Mouse (Mus musculus) neural tube, embryonic 11.5 days (tissue): ENCODE data around the gene Stbd1. TPM values are rescaled to one million over a fixed set of nuclear protein-coding genes. Genes with fewer than 3 reads are reported as not detected.

Experiments
- ATAC-seq: fragments of 200-750 bp; cut with Nextera tagmentation; 2 replicates; pipeline ENCODE4 v1.8.0; 2017; ENCODE audit warnings: moderate number of reproducible peaks, mild to moderate bottlenecking, moderate TSS enrichment, moderate library complexity; ENCODE audit not compliant: insufficient read depth, low FRiP score, low TSS enrichment
- DNase-seq: peaks from one replicate; pipeline ENCODE4 v3.0.0-alpha.2; 2015; ENCODE audit warnings: low spot score
- H3K27ac ChIP-seq: fragments of 300-500 bp; sonication (generic); 2 replicates; pipeline ENCODE4 v1.5.1; 2014; ENCODE audit warnings: low read depth, mild to moderate bottlenecking, low read length
- H3K27me3 ChIP-seq: fragments of 300-500 bp; sonication (generic); 2 replicates; pipeline ENCODE4 v1.6.1; 2014; ENCODE audit warnings: mild to moderate bottlenecking, low read length, mixed read lengths; ENCODE audit not compliant: control insufficient read depth, insufficient read depth
- H3K36me3 ChIP-seq: fragments of 300-500 bp; sonication (generic); 2 replicates; pipeline ENCODE4 v1.6.1; 2014; ENCODE audit warnings: mild to moderate bottlenecking, low read length, moderate library complexity, mixed read lengths; ENCODE audit not compliant: control insufficient read depth, insufficient read depth
- H3K4me1 ChIP-seq: fragments of 300-500 bp; sonication (generic); 2 replicates; pipeline ENCODE4 v1.6.1; 2014; ENCODE audit warnings: low read length, mixed read lengths; ENCODE audit not compliant: control insufficient read depth, insufficient read depth
- H3K4me2 ChIP-seq: fragments of 300-500 bp; sonication (generic); 2 replicates; pipeline ENCODE4 v1.6.1; 2014; ENCODE audit warnings: low read depth, mild to moderate bottlenecking, moderate library complexity
- H3K4me3 ChIP-seq: fragments of 300-500 bp; sonication (generic); 2 replicates; pipeline ENCODE4 v1.5.1; 2014; ENCODE audit warnings: low read depth, low read length
- H3K9ac ChIP-seq: fragments of 300-500 bp; sonication (generic); 2 replicates; pipeline ENCODE4 v1.6.1; 2014; ENCODE audit warnings: mild to moderate bottlenecking, low read length
- H3K9me3 ChIP-seq: fragments of 300-500 bp; sonication (generic); 2 replicates; pipeline ENCODE4 v1.6.1; 2016; ENCODE audit warnings: low read length; ENCODE audit not compliant: control insufficient read depth
- WGBS: fragments of 180-500 bp; shearing (Covaris S2); extraction: QIAGEN DNeasy Blood & Tissue Kit; methylation state at CpG from one replicate; pipeline ENCODE4 v1.1.7; 2014; 5-methylcytosine and 5-hydroxymethylcytosine counted together
- polyA plus RNA-seq: library from polyadenylated mRNA; unstranded; fragments of >200 nt; fragmentation: Nextera tagmentation; extraction: Ambion mirVana; gene quantifications from 2 replicates; pipeline ENCODE4 v1.2.1, GENCODE M21; 2014

Stbd1 gene
- polyA plus RNA-seq, 1 experiment from 2014 or later: 10.7 TPM

DNA sequence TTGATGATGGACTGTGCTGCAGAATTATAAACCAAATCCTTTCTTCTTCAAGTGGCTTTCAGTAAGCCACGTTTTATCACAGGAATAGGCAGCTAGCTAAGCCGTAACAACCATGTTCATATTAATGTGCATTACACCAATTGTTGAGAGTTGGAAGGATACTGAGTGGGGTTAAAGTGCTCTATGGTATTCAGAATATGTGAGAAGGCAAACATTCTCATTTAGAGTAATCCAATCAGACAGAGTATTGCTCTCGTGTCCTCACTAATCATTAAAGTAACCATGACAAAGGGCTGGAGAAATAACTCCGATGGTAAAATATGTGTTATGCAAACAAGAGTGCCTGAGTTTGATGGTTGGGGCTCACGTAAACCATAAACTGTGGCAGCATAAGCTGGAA is 19.0 kb downstream of the Stbd1 start:
- DNase-seq (no peak), ATAC-seq (no peak)
- Histone ChIP-seq H3K27me3 (no peaks in the 10 kb centered on the region), H3K4me3 (no peak overlapping the region), H3K9me3 (no peaks in the 10 kb centered on the region), H3K4me2 (no peak overlapping the region), H3K27ac (no peak overlapping the region), H3K9ac (no peak overlapping the region), H3K36me3 (no peaks in the 10 kb centered on the region), H3K4me1 (no peaks in the 10 kb centered on the region)
- 91% methylated on average over 5 of the region's 5 CpGs for WGBS

DNA sequence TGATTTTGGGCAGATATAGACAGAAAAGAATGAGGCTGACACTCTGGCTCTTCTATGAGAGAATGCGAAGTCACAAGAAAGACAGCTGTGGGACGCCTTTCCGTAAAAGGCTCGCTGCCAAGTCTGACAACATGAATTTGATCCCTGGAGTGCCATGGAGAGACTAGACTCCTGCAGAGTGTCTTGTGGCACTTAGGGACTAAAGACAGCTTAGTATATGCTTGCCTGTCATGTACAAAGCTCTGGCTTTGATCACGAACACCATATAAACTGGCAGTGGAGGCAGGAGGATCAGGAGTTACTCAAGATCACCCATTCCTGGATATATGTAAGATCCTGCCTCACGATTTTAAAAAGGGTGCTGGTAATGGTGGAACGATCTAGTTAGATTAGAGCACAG is 25.1 kb downstream of the Stbd1 start:
- no peak overlapping the region for H3K27ac ChIP-seq
- H3K9me3 ChIP-seq: no peaks in the 10 kb centered on the region
- no peak overlapping the region for H3K4me2 ChIP-seq
- H3K4me3 ChIP-seq: no peak overlapping the region
- WGBS: 84% methylated on average over 7 of the region's 7 CpGs
- H3K9ac ChIP-seq: no peak overlapping the region
- DNase-seq: no peak
- no peaks in the 10 kb centered on the region for H3K4me1 ChIP-seq
- no peaks in the 10 kb centered on the region for H3K36me3 ChIP-seq
- no peak for ATAC-seq
- H3K27me3 ChIP-seq: no peaks in the 10 kb centered on the region

DNA sequence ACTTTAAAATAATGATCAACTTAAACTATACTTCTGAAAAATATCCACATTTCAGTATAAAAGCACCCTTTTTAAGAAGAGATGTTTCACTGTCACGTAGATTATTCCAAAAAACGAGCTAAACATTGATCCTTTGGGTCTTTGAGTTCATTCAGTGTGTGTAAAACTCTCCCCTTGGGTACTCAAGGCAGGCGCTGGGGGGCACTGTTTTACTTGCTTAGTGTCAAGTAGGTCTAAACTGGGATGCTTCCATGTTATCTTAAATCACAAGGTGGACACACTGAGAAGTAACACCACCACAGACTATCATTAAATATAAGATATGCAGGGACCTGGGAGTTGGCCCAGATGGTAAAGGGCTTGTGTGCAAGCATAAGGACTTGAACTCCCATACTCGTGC is 30.7 kb downstream of the Stbd1 start:
- Histone ChIP-seq H3K4me2 (no peak overlapping the region), H3K9ac (no peak overlapping the region), H3K36me3 (no peaks in the 10 kb centered on the region), H3K9me3 (no peaks in the 10 kb centered on the region), H3K4me1 (no peaks in the 10 kb centered on the region), H3K27me3 (no peaks in the 10 kb centered on the region), H3K4me3 (no peak overlapping the region), H3K27ac (no peak overlapping the region)
- 65% methylated on average over 4 of the region's 4 CpGs for WGBS
- ATAC-seq (no peak), DNase-seq (no peak)

DNA sequence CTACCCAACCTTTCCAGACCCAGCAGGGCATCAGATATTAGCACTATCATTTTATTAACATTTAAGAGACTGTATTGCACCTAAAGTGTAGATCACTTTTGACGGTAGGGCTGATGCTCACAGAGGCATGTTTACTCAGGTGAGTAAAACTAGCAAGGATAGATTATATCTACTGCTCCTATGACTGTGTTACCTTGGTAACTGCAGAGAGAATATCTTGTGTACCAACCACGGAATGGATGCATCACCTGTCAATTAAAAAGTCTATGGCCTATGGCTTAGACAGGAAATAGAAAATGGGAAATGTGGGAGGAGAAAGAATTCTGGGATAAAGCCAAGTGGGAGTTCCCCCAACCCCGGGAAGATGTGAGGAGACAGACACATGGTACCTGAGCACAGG is 32.1 kb downstream of the Stbd1 start:
- H3K27ac ChIP-seq: no peak overlapping the region
- H3K9me3 ChIP-seq: no peaks in the 10 kb centered on the region
- WGBS: 81% methylated on average over 3 of the region's 3 CpGs
- H3K27me3 ChIP-seq: no peaks in the 10 kb centered on the region
- H3K36me3 ChIP-seq: no peaks in the 10 kb centered on the region
- ATAC-seq (no peak), DNase-seq (no peak)
- no peak overlapping the region for H3K4me3 ChIP-seq
- no peaks in the 10 kb centered on the region for H3K4me1 ChIP-seq
- H3K9ac ChIP-seq: no peak overlapping the region
- H3K4me2 ChIP-seq: no peak overlapping the region

DNA sequence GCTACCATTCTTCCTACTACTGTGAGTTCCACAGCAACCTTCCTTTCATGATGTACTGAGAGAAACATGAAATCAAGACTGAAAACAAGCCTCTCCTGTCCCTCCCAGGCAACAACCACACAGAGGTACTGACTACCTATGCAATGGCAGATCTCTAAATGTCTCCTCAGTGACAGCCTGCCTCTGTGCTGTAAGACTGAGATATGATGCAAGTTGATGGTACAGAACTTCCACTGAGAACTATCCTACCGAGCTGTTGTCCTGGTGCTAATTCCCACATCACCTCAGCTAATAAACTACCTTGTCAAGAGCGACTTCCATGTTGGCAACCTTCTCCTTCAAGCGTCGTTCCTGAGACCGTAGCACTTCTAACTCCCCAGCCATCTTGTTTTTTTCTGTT is 33.0 kb downstream of the Stbd1 start:
- Histone ChIP-seq H3K9ac (no peak overlapping the region), H3K36me3 (no peaks in the 10 kb centered on the region), H3K4me2 (no peak overlapping the region), H3K4me3 (no peak overlapping the region), H3K4me1 (no peaks in the 10 kb centered on the region), H3K9me3 (no peaks in the 10 kb centered on the region), H3K27ac (no peak overlapping the region), H3K27me3 (no peaks in the 10 kb centered on the region)
- ATAC-seq (no peak), DNase-seq (no peak)
- WGBS: 88% methylated on average over 5 of the region's 5 CpGs

GRCm38 (mm10) chr5:92640861-92641260 is 38.0 kb downstream of the Stbd1 start:
- Histone ChIP-seq H3K9ac (no peak overlapping the region), H3K36me3 (no peaks in the 10 kb centered on the region), H3K9me3 (no peaks in the 10 kb centered on the region), H3K4me2 (no peak overlapping the region), H3K27me3 (no peaks in the 10 kb centered on the region), H3K27ac (no peak overlapping the region), H3K4me3 (no peak overlapping the region), H3K4me1 (no peaks in the 10 kb centered on the region)
- 87% methylated on average over 3 of the region's 3 CpGs for WGBS
- no peak for DNase-seq
- no peak for ATAC-seq

Other genes with a start within 250 kb of the Stbd1 start
- 64.2 and 67.0 TPM in 2 replicates for gene Nup54, start 167.8 kb upstream of the Stbd1 start, polyA plus RNA-seq
- 12.4 and 13.2 TPM in 2 replicates for gene Scarb2, start 96.2 kb upstream of the Stbd1 start, polyA plus RNA-seq
- gene Fam47e, start 48.0 kb upstream of the Stbd1 start, polyA plus RNA-seq: not detected in 2 replicates
- 0.61 and 0.77 TPM in 2 replicates for gene Ccdc158, start 72.2 kb downstream of the Stbd1 start, polyA plus RNA-seq
- gene Shroom3, start 80.4 kb downstream of the Stbd1 start, polyA plus RNA-seq: 5.1 and 5.9 TPM in 2 replicates